Mouse (Mus musculus) adrenal gland, adult 18-20 months (tissue): Measurements from ENCODE around the gene Fam71e2. TPM values are rescaled to one million over a fixed set of nuclear protein-coding genes. Genes with fewer than 3 reads are reported as not detected.

ENCODE experiments used
- DNase-seq, 2 experiments: peaks; one replicate each; pipeline ENCODE4 v3.0.0; 2021 to 2022; ENCODE audit warnings: low spot score in 2 of 2
- total RNA-seq, 2 experiments: library from RNA; stranded (reverse); gene quantifications; 1 replicate in 1 of 2; 2 replicates in 1 of 2; pipeline ENCODE4 v1.2.3; 2021

The Fam71e2 gene
- total RNA-seq, 2 experiments from 2014 or later, result not detected

GRCm38 (mm10) chr7:4779921-4780320, 8.8 kb upstream of the Fam71e2 start:
- DNase-seq, result no peak

GRCm38 (mm10) chr7:4777851-4778637, 6.9 kb upstream of the Fam71e2 start:
- no peak for DNase-seq

- peak; percentile 43 to 53 for DNase-seq
Observed at GRCm38 (mm10) chr7:4776861-4777830, 6.0 kb upstream of the Fam71e2 start.

- DNase-seq, result no peak
Observed at GRCm38 (mm10) chr7:4776131-4776530, 5.0 kb upstream of the Fam71e2 start.

- DNase-seq, result no peak
Observed at GRCm38 (mm10) chr7:4764946-4765710, 6.0 kb downstream of the Fam71e2 start.

- DNase-seq, result no peak
Observed at GRCm38 (mm10) chr7:4759670-4760069, 11.4 kb downstream of the Fam71e2 start.

GRCm38 (mm10) chr7:4752821-4753570, 18.1 kb downstream of the Fam71e2 start, which contains the start of gene Cox6b2:
TSS of gene Cox6b2 (minus strand) at chr7:4753094.
- DNase-seq, result peak; percentile 26 to 49

- no peak for DNase-seq
Observed at GRCm38 (mm10) chr7:4751971-4752820, 18.9 kb downstream of the Fam71e2 start.

- no peak for DNase-seq
Observed at GRCm38 (mm10) chr7:4749169-4749568, 21.9 kb downstream of the Fam71e2 start.

GRCm38 (mm10) chr7:4748321-4748720, 22.8 kb downstream of the Fam71e2 start:
- DNase-seq, result no peak

GRCm38 (mm10) chr7:4747156-4747899, 23.8 kb downstream of the Fam71e2 start:
- no peak for DNase-seq

- no peak for DNase-seq
Observed at GRCm38 (mm10) chr7:4746326-4746980, 24.6 kb downstream of the Fam71e2 start.

GRCm38 (mm10) chr7:4744886-4745285, 26.2 kb downstream of the Fam71e2 start:
- no peak for DNase-seq

GRCm38 (mm10) chr7:4743354-4743753, 27.7 kb downstream of the Fam71e2 start:
- DNase-seq, result no peak

- no peak for DNase-seq
Observed at GRCm38 (mm10) chr7:4742482-4742819, 28.7 kb downstream of the Fam71e2 start.

GRCm38 (mm10) chr7:4741672-4742481, 29.2 kb downstream of the Fam71e2 start:
- DNase-seq, result no peak

GRCm38 (mm10) chr7:4741151-4741550, 30.0 kb downstream of the Fam71e2 start:
- peak; percentile 31 to 46 for DNase-seq
